Mouse (Mus musculus) macrophage (primary cell): ENCODE results near the gene Myl6. TPM values are rescaled to one million over a fixed set of nuclear protein-coding genes. Genes with fewer than 3 reads are reported as not detected.
"Not testable (repeated sequence)": the region's sequence is repeated elsewhere in the genome, so short reads cannot be mapped to it uniquely, and the experiment has no call there.

Experiments used
- H3K27ac ChIP-seq: fragments of 350-480 bp; formaldehyde crosslinking; 2 replicates; pipeline ENCODE4 v1.9.0; 2021
- H3K36me3 ChIP-seq: fragments of 350-480 bp; formaldehyde crosslinking; 2 replicates; pipeline ENCODE4 v1.9.0; 2021; ENCODE audit errors: inconsistent target
- H3K4me3 ChIP-seq: fragments of 350-480 bp; formaldehyde crosslinking; 2 replicates; pipeline ENCODE4 v1.9.0; 2021; ENCODE audit errors: inconsistent target
- H3K79me2 ChIP-seq: fragments of 350-480 bp; formaldehyde crosslinking; 2 replicates; pipeline ENCODE4 v1.9.0; 2021; ENCODE audit errors: inconsistent target
- WGBS: methylation state at CpG from one replicate; pipeline ENCODE4 v1.1.7; 2026; ENCODE audit warnings: inconsistent platforms; ENCODE audit not compliant: missing documents; 5-methylcytosine and 5-hydroxymethylcytosine counted together
- polyA plus RNA-seq: library from polyadenylated mRNA; stranded (reverse); fragments of 250-400 nt; gene quantifications from 3 replicates; pipeline ENCODE4 v1.2.4, GENCODE M21; 2018; ENCODE audit warnings: inconsistent platforms

Myl6 gene
- polyA plus RNA-seq, 1 experiment from 2014 or later = 2,190 TPM

DNA sequence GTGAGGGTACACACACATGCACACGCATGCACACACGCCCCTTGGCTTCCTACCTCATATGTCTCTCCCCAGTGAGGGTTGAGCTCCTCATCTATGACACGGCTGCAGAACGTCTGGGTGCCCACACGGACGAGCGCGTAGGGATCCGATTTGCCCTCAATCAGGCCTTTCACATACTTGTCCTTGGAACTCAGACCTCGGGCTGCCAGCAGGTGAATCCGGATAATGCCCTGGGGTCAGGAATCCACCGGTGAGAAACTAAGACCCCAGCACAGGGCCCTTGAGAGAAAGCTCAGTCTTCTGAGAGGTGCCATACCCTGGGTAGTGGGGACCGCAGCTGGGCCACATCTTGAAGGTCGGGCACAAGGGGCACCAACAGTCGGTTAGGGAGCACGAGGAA is 26.6 kb upstream of the Myl6 start:
- WGBS = 96% methylated on average over 16 of the region's 16 CpGs
- H3K36me3 ChIP-seq = peaks cover 66% of the 10 kb centered on the region
- H3K27ac ChIP-seq = no peak overlapping the region
- H3K79me2 ChIP-seq = peaks cover 49% of the 10 kb centered on the region
- no peak overlapping the region for H3K4me3 ChIP-seq

- H3K27ac ChIP-seq = no peak overlapping the region
- H3K79me2 ChIP-seq = peaks cover 32% of the 10 kb centered on the region
- WGBS = 92% methylated on average over 7 of the region's 7 CpGs
- H3K4me3 ChIP-seq = no peak overlapping the region
- peaks cover 80% of the 10 kb centered on the region for H3K36me3 ChIP-seq
Measured at GRCm38 (mm10) chr10:128518833-128519232, 24.9 kb upstream of the Myl6 start.

DNA sequence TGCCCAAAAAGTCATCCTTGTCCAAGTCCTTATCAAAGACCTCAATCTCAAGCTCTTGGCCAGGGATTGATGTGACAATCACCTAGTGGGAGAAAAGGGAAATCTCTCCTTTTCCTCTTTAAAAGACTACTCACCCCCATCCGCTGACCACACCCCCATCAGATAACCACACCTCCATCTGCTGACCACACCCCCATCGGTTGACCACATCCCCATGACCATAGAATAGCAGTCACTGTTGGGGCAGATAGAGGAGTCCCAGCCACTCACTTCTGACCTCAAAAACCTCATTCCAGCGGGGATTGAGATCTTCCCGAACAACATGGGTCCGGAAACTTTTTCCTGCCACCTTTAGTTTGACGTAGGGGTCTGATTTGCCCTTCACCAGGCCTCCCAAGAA is 22.7 kb upstream of the Myl6 start:
- Histone ChIP-seq H3K27ac (no peak overlapping the region), H3K79me2 (peaks cover 10% of the 10 kb centered on the region; the same call in 1 of the 2 replicates), H3K36me3 (peaks cover 93% of the 10 kb centered on the region), H3K4me3 (no peak overlapping the region)
- 22% methylated on average over 6 of the region's 6 CpGs for WGBS

DNA sequence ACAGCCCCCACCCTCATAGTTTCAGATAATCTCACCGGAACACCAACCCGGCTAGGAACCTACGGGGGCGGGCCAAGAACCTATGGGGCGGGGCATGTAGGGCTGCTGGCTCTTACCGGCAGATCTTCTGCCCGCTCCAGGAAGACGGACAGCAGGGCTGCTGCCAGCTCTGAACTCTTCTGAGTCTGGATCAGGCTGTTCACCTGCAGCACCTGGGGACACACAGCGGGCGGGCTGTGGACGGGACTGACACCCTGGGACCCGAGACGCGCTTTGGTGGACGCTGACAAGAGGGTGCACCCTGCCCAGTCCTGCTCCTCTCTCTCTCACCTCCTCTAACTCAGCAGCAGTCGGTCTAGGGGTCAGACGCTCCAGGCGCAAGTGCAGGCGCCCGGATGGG is 22.1 kb upstream of the Myl6 start:
- no peak overlapping the region for H3K4me3 ChIP-seq
- H3K27ac ChIP-seq = no peak overlapping the region
- 96% methylated on average over 20 of the region's 20 CpGs for WGBS
- H3K36me3 ChIP-seq = peaks cover 92% of the 10 kb centered on the region
- peaks cover 7% of the 10 kb centered on the region; the same call in 1 of the 2 replicates for H3K79me2 ChIP-seq

GRCm38 (mm10) chr10:128515044-128515443 is 21.1 kb upstream of the Myl6 start:
- WGBS = 97% methylated on average over 4 of the region's 4 CpGs
- Histone ChIP-seq H3K36me3 (peaks cover 91% of the 10 kb centered on the region), H3K4me3 (no peak overlapping the region), H3K79me2 (no peaks in the 10 kb centered on the region), H3K27ac (no peak overlapping the region)

DNA sequence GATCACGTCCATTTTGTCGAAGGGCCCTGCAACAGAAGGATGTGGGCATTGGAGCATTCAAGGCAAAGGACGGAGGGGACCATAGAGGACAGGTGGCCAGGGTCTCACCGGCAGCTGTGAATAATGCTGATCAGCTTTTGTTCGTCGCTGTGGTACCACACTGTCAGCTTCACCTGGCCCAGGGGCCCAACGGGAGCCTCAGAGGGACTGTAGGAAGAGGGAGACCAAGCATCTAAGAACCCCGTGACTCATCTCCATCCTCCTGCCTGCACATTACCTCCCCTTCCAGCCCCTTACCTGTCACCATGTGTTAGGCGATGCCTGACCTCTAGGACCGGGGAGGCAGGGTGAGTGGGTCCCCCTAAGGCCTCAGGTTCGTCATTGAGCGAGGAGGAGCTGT is 17.8 kb upstream of the Myl6 start:
- no peak overlapping the region for H3K4me3 ChIP-seq
- H3K79me2 ChIP-seq = no peaks in the 10 kb centered on the region
- 95% methylated on average over 12 of the region's 12 CpGs for WGBS
- peaks cover 65% of the 10 kb centered on the region for H3K36me3 ChIP-seq
- no peak overlapping the region for H3K27ac ChIP-seq

DNA sequence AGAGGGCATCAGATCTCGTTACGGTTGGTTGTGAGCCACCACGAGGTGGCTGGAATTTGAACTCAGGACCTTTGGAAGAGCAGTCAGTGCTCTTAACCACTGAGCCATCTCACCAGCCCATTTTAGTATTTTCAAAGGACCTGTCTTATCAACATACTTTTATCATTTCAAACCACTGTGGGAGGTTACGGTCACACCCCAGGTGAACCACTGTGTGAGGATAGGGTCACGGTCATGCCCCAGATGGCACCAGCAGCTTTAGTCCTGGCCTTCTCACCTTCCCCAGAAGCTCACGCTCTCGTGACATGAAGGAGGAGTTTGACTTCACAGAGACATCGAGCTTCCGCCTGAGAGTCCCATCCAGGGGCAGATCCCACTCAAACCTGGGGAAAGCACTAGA is 17.2 kb upstream of the Myl6 start:
- H3K36me3 ChIP-seq = peaks cover 60% of the 10 kb centered on the region
- no peaks in the 10 kb centered on the region for H3K79me2 ChIP-seq
- no peak overlapping the region for H3K27ac ChIP-seq
- no peak overlapping the region for H3K4me3 ChIP-seq
- WGBS = 95% methylated on average over 9 of the region's 9 CpGs

DNA sequence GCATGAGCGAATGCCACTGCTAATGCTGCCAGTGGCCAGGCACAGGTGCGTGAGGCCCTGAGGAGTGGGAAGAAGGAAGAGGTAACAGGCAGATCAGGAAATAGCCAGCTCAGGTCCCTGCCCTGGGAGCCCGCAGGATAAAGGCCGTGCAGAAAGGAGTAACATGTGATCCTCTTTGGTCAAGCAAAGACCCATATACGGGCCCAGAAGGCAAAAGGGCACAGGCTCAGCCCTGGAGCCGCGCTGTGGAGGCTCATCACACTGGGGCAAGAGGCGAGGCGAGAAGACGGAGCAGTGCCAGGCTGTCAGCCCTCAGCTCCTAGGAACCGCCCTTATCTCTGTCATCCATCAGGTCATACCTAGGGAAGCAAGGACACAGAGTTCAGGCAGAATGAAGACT is 16.4 kb upstream of the Myl6 start:
- Histone ChIP-seq H3K4me3 (no peak overlapping the region), H3K27ac (no peak overlapping the region), H3K36me3 (peaks cover 51% of the 10 kb centered on the region), H3K79me2 (no peaks in the 10 kb centered on the region)
- WGBS = 94% methylated on average over 11 of the region's 11 CpGs

GRCm38 (mm10) chr10:128509831-128510230 is 15.9 kb upstream of the Myl6 start:
- WGBS = 87% methylated on average over 4 of the region's 4 CpGs
- peaks cover 46% of the 10 kb centered on the region for H3K36me3 ChIP-seq
- H3K4me3 ChIP-seq = no peak overlapping the region
- no peak overlapping the region for H3K27ac ChIP-seq
- H3K79me2 ChIP-seq = no peaks in the 10 kb centered on the region

DNA sequence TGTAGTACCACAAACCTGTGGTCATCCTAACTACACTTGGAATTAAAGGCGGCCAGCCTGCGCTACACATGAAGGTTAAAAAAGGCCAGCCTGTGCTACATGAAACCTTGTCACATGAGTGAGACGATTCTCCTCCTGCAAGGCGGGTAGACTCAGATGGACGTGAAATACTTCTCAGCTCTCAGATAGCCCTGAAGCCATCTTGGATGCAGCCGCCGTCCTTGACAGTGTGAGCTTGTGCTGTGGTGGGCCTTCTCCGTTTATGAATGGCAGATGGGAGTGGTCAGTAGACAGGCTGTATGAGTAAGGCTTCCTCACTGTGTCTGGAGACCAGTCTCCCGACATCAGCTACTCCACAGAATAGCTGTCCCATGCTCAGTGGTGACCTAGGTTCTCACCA is 15.3 kb upstream of the Myl6 start:
- no peak overlapping the region for H3K27ac ChIP-seq
- WGBS = 90% methylated on average over 9 of the region's 9 CpGs
- no peaks in the 10 kb centered on the region for H3K79me2 ChIP-seq
- H3K36me3 ChIP-seq = peaks cover 43% of the 10 kb centered on the region
- H3K4me3 ChIP-seq = no peak overlapping the region

DNA sequence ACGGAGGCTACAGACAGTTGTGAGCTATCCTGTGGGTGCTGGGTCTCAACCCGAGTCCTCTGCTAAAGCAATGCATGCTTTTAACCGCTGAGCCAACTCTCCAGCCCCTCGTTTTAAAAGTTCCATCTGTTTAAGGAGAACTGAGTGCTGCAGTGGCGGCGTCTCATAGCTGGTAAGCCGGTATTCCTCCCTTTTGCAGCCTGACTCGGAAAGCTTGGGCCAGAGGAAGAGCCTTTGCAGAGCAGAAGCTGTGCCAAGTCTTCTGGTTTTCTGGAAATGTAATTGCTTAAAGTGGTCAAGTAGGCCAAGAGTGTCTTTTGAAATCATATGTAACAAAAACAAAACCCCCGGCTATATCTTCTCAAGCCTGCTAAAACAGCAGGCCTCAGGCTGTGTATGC is 14.3 kb upstream of the Myl6 start:
- WGBS = 91% methylated on average over 9 of the region's 9 CpGs
- Histone ChIP-seq H3K79me2 (no peaks in the 10 kb centered on the region), H3K36me3 (peaks cover 34% of the 10 kb centered on the region), H3K27ac (no peak overlapping the region), H3K4me3 (no peak overlapping the region)

DNA sequence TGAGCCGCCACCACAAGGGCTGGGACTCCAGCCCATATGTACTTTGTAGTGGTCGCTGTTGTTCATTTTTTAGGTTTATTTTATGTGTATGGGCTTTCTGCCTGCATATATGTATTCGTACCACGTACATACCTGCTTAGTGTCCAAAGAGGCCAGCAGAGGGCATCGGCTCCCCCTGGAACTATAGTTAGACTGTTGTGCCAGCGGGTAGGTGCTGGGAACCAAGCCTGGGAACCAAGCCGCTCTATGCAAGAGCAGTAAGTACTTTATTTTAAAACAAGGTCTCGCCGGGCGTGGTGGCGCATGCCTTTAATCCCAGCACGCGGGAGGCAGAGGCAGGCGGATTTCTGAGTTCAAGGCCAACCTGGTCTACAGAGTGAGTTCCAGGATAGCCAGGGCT is 12.0 kb upstream of the Myl6 start:
- no peaks in the 10 kb centered on the region for H3K79me2 ChIP-seq
- 94% methylated on average over 14 of the region's 14 CpGs for WGBS
- H3K4me3 ChIP-seq = no peak overlapping the region
- no peak overlapping the region for H3K27ac ChIP-seq
- H3K36me3 ChIP-seq = peaks cover 13% of the 10 kb centered on the region; the same call in 1 of the 2 replicates

GRCm38 (mm10) chr10:128505371-128505667 is 11.4 kb upstream of the Myl6 start:
- 0 out of 2 replicates have a peak overlapping the region, but pooled peaks have one; percentile 54 for H3K27ac ChIP-seq
- not testable (repeated sequence) for H3K79me2 ChIP-seq, H3K36me3 ChIP-seq, H3K4me3 ChIP-seq
- WGBS = 52% methylated on average over 4 of the region's 5 CpGs

DNA sequence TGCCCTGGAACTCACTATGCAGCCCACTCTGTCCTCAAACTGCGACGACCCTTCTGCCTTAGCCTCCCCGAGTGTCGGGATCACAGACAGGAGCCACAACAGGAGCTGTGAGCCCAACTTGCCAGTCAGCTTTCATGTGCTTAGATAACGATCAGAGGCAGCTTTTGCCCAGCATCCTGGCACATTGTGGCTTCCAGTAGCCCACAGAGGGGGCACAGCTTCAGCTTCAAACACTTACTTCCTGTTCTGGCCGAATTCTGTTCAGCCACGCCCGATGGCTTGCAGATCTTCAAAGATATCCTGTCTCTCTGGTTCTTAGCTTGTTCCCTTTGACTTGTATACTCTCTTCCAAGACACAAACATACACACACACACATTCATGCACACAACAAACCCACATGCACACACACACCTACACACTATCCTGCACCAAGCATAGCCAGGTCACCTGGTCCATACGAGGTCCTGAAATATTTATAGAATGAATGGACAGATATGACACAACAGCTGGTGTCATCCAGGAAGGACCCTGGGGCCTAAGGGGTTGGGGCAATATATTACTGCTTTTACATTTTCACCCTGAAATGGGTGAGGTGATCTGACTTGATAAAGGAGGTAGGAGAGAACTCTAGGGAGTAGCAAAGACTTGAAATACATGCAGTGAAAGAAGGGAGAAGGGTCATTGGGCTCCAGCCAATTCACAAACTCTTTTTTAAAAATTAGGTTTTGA is 10.9 kb upstream of the Myl6 start:
- Histone ChIP-seq H3K27ac (peak overlapping the region; percentile 54), H3K4me3 (no peak overlapping the region), H3K36me3 (peaks cover 2% of the 10 kb centered on the region; the same call in 1 of the 2 replicates), H3K79me2 (peaks cover 9% of the 10 kb centered on the region; the same call in 1 of the 2 replicates)
- WGBS = 11% methylated on average over 9 of the region's 9 CpGs

- WGBS = 28% methylated on average over 3 of the region's 3 CpGs
- Histone ChIP-seq H3K79me2 (peaks cover 9% of the 10 kb centered on the region; the same call in 1 of the 2 replicates), H3K27ac (peak overlapping the region; percentile 54), H3K36me3 (no peaks in the 10 kb centered on the region), H3K4me3 (no peak overlapping the region)
Measured at GRCm38 (mm10) chr10:128504012-128504411, 10.1 kb upstream of the Myl6 start.

DNA sequence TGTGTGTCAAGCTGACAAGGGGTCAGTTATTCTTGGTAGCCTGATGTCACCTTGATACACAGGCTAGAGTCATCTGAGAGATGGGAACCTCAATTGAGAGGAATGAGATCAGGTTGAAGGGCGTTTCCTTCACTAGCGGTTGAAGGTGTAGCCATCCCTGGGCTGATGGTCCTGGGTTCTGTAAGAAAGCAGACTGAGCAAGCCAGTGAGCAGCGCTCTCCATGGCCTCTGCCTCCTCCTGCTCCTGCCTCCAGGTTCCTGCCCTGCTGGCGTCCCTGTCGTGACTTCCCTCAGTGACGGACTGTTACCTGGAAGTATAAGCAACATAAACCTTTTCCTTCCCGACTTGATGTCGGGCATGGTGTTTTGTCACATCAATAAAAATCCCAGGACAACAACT is 9.6 kb upstream of the Myl6 start:
- H3K4me3 ChIP-seq = no peak overlapping the region
- H3K79me2 ChIP-seq = peaks cover 9% of the 10 kb centered on the region; the same call in 1 of the 2 replicates
- H3K27ac ChIP-seq = no peak overlapping the region
- no peaks in the 10 kb centered on the region for H3K36me3 ChIP-seq
- WGBS = 64% methylated on average over 8 of the region's 8 CpGs
